17 mouse cellular contexts compared by ENCODE assay signal in the genomic region with DNA sequence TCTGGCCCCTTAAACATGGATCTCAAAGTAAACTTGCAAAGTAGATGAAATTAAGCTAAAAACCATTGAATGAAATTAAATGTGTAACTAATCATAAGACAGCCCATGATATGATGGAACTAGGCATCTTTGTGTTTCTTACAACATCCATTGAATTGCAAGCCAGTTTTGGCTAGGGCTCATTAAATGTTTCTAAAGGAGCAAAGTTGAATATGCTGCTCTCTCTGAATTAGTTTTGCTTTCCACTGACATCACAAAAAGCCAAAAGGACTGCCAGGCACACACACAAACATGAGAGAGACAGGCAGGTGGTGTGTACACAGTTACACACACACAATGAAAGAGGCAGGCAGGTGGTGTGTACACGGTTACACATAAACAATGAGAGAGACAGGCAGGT.
"Had no signal": no experiment of that assay in that cellular context is flagged by ENCODE, and none has a peak within 500 bp of the region (broad histone marks: within the 10 kb centered on the region; RNA-seq: fewer than 3 reads in every experiment).

No protein-coding gene starts in this region.

- H3K27me3 ChIP-seq: lung, embryonic 15.5 days; midbrain, embryonic 13.5 days; midbrain, embryonic 15.5 days; neural tube, embryonic 12.5 days; stomach, embryonic 15.5 days had no signal

- H3K9ac ChIP-seq: lung, embryonic 15.5 days; midbrain, embryonic 13.5 days; midbrain, embryonic 15.5 days; neural tube, embryonic 12.5 days; stomach, embryonic 15.5 days had no signal

- H3K4me3 ChIP-seq: lung, embryonic 15.5 days; megakaryocyte, embryonic 14.5 days; midbrain, embryonic 13.5 days; midbrain, embryonic 15.5 days; neural tube, embryonic 12.5 days; stomach, embryonic 15.5 days had no signal

- H3K27ac ChIP-seq: lung, embryonic 15.5 days; macrophage; midbrain, embryonic 13.5 days; midbrain, embryonic 15.5 days; neural tube, embryonic 12.5 days; stomach, embryonic 15.5 days; stomach, postnatal 0 days had no signal

- H3K9me3 ChIP-seq: lung, embryonic 15.5 days; midbrain, embryonic 13.5 days; midbrain, embryonic 15.5 days; neural tube, embryonic 12.5 days; stomach, embryonic 15.5 days had no signal

- H3K36me3 ChIP-seq: lung, embryonic 15.5 days; midbrain, embryonic 13.5 days; midbrain, embryonic 15.5 days; neural tube, embryonic 12.5 days; stomach, embryonic 15.5 days had no signal

- H3K4me2 ChIP-seq: lung, embryonic 15.5 days; midbrain, embryonic 11.5 days; midbrain, embryonic 13.5 days; midbrain, embryonic 15.5 days; neural tube, embryonic 12.5 days; stomach, embryonic 15.5 days had no signal

- H3K4me1 ChIP-seq: midbrain, embryonic 13.5 days; midbrain, embryonic 15.5 days had no signal

- DNase-seq: lung, adult 2 months; lung, postnatal 14 days; lung, postnatal 36 days; right cerebral cortex, postnatal 14 days; thymus, adult 2 months; thymus, postnatal 25 days; thymus, postnatal 4 days had no signal

- ATAC-seq: lung, postnatal 0 days; midbrain, embryonic 13.5 days; midbrain, embryonic 15.5 days had no signal
